Mouse (Mus musculus): ENCODE measurements around the gene Tarbp2. TPM values are rescaled to one million over a fixed set of nuclear protein-coding genes. Genes with fewer than 3 reads are reported as not detected.

Tarbp2 gene
- polyA plus RNA-seq, 1 experiment from 2014 or later = 132 TPM

DNA sequence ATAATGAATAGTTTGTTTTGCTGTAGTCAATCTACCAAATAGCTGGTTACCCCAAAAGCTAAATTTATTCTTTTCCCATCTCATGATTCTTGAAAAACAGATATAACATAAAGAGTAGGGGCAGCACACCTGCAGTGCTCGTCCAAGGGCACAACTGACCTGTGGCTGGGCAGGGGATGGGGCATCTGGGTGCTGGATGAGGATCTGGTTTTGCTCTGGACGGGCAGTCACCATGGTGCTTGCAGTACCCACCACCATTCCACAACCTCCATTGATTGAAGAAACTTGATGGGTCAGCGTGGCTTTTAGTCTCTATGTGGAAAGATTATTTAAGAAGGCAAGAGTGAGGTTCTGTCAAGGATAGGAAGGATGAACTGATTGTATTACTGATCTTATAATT lies 28.3 kb downstream of the Tarbp2 start:
- DNase-seq (ENCODE audit: low spot score) = no peak
- no peak overlapping the region for H3K27ac ChIP-seq
- H3K4me3 ChIP-seq = no peak overlapping the region
- no peaks in the 10 kb centered on the region for H3K4me1 ChIP-seq (replicated peaks)
- 90% methylated on average over 3 of the region's 3 CpGs for WGBS
- H3K27me3 ChIP-seq (ENCODE audit: insufficient read depth, poor library complexity, severe bottlenecking) = no peaks in the 10 kb centered on the region
- H3K9me3 ChIP-seq = no peaks in the 10 kb centered on the region
- H3K36me3 ChIP-seq = peaks cover 77% of the 10 kb centered on the region

DNA sequence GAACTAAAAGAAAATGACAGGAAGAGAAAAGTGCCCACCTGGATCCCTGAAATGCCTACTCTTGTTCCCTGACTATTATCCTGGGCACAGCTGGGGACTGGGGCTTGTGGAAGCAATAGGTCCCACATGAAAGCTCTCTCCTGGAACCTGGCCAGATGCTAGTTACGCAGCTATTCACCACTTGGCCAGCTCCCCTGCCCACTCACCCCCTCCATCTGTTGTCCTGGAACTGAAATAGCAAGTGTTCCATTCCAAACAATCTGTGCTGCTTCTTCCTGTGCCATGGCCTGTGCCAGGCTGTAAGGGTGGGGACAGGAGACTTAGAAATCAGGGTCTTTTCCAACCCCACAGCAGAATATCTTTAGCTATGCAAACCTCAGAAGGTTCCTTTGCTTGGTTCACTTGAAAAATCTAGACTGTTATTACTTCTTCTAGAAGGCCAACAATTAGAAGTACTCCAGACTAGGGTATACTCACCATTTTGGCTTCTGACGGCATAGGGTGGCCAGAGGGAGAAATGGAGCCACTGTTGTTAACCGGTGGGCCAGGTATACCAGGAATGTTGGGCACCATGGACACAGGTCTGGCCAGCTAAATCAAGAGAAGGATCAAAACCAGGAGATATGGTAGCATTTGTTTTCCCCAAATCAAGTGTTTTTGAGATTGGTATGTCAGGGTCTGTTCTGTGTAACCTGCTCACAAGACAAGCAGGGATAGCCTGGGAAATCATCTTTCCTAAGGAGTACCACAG lies 28.9 kb downstream of the Tarbp2 start:
- no peak for DNase-seq (ENCODE audit: low spot score)

DNA sequence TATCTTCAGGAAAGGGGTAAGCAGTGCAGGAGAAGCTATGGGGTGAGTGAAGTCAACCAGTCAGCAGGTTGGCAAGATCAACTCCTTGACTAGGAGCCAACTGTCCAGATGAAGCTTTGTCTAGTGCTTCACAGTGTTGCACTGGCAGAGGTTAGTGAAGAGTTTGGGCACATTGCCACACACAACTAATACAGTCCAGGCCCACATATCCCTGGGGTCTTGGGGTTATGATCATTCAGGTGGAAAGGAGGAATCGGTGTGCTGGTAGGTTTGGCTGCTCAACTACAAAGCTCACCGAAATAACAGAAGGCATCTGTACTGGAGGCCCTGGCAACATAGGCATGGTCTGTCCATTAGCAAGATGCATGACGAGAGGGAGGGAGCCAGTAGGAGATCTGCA lies 29.5 kb downstream of the Tarbp2 start:
- Histone ChIP-seq H3K36me3 (peaks cover 78% of the 10 kb centered on the region), H3K27ac (no peak overlapping the region), H3K9me3 (no peaks in the 10 kb centered on the region), H3K4me1 (replicated peaks) (no peaks in the 10 kb centered on the region), H3K27me3 (ENCODE audit: insufficient read depth, poor library complexity, severe bottlenecking) (no peaks in the 10 kb centered on the region), H3K4me3 (no peak overlapping the region)
- no peak for DNase-seq (ENCODE audit: low spot score)
- WGBS = 96% methylated on average over 3 of the region's 3 CpGs

More for the DNA sequence above, 28.9 kb downstream of the Tarbp2 start:
- Histone ChIP-seq H3K4me1 (replicated peaks) (no peaks in the 10 kb centered on the region), H3K4me3 (no peak overlapping the region), H3K36me3 (peaks cover 78% of the 10 kb centered on the region), H3K27ac (no peak overlapping the region), H3K9me3 (no peaks in the 10 kb centered on the region), H3K27me3 (ENCODE audit: insufficient read depth, poor library complexity, severe bottlenecking) (no peaks in the 10 kb centered on the region)
- WGBS = 92% methylated on average over 3 of the region's 3 CpGs

DNA sequence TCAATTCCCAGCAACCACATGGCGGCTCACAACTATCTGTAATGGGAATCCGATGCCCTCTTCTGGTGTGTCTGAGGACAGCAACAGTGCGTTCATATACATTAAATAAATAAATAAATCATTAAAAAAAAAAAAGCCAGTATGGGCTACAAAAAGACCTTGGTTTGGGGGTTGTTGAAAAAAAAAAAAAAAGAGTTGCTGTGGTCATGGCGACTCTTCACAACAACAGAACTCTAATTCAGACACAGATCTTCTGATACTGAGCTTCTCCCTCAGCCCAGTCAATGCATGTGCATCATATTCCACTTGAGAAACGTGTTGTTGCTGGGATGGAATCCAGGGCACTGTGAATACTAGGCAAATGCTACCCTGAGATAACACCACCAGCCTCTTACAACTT lies 34.6 kb downstream of the Tarbp2 start:
- DNase-seq (ENCODE audit: low spot score) = no peak
- H3K27me3 ChIP-seq (ENCODE audit: insufficient read depth, poor library complexity, severe bottlenecking) = no peaks in the 10 kb centered on the region
- 93% methylated on average over 5 of the region's 5 CpGs for WGBS
- H3K4me1 ChIP-seq (replicated peaks) = no peaks in the 10 kb centered on the region
- peaks cover 72% of the 10 kb centered on the region for H3K36me3 ChIP-seq
- H3K27ac ChIP-seq = no peak overlapping the region
- H3K9me3 ChIP-seq = no peaks in the 10 kb centered on the region
- no peak overlapping the region for H3K4me3 ChIP-seq

DNA sequence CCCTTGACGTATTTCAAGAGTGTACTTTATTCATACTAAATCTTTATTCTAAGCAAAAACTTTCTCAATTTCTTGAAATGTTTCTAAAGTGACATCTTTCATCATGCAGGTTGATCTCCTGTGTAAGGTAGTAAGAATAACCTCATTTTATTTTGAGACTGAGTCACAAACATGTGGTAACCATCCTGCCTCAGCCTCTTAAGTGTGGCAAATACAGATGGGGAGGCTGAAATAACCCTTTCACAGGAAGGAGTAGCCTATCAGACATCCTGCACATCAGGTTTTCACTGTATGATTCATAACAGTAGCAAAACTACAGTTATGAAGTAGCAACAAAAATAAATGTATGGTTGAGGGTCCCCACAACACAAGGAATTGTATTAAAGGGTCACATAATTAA lies 37.6 kb downstream of the Tarbp2 start:
- DNase-seq (ENCODE audit: low spot score) = no peak
- H3K27me3 ChIP-seq (ENCODE audit: insufficient read depth, poor library complexity, severe bottlenecking) = no peaks in the 10 kb centered on the region
- H3K4me1 ChIP-seq (replicated peaks) = no peaks in the 10 kb centered on the region
- WGBS = 94% methylated on average over 1 of the region's 1 CpGs
- peaks cover 63% of the 10 kb centered on the region for H3K36me3 ChIP-seq
- no peaks in the 10 kb centered on the region for H3K9me3 ChIP-seq
- H3K4me3 ChIP-seq = no peak overlapping the region
- no peak overlapping the region for H3K27ac ChIP-seq

DNA sequence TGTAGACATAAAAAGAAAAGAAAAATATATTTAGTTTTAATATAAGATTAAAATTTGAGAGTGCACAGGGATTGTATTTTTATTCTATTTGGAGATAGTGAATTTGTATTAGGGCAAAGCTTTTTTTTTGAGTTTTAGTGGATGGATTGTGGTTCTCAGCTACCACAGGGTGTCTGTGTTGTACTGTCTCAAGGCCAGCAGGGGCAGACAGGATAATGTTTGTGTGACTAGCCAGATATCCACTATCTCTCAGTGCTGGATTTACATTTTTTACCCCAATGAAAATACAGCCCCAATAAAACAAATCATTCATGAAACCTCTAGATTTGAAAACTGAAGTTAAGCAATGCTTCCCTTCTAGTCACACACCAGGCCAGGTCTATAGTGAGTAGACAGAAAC lies 39.6 kb downstream of the Tarbp2 start:
- no peaks in the 10 kb centered on the region for H3K9me3 ChIP-seq
- no peak for DNase-seq (ENCODE audit: low spot score)
- no peaks in the 10 kb centered on the region for H3K27me3 ChIP-seq (ENCODE audit: insufficient read depth, poor library complexity, severe bottlenecking)
- peaks cover 53% of the 10 kb centered on the region for H3K36me3 ChIP-seq
- H3K4me1 ChIP-seq (replicated peaks) = no peaks in the 10 kb centered on the region
- no peak overlapping the region for H3K27ac ChIP-seq
- no peak overlapping the region for H3K4me3 ChIP-seq

DNA sequence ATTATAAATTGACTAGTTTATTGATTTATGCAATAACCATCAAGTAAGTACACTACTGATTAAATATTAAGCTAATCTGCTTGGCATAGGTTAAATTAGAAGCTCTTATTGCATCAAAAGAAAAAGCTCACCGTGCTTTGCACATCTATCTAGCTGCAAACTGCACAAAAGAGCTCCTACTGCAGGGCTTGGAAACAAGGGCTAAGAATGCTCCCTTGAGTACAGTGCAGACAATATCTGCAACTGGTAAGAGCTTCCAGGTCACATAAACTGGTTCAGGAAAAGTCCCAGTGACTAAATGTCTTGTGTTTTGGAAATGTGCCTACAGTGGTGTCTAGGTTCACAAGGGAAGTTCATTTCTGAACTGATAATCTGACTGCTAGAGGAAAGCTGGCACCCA lies 44.5 kb downstream of the Tarbp2 start:
- no peaks in the 10 kb centered on the region for H3K9me3 ChIP-seq

DNA sequence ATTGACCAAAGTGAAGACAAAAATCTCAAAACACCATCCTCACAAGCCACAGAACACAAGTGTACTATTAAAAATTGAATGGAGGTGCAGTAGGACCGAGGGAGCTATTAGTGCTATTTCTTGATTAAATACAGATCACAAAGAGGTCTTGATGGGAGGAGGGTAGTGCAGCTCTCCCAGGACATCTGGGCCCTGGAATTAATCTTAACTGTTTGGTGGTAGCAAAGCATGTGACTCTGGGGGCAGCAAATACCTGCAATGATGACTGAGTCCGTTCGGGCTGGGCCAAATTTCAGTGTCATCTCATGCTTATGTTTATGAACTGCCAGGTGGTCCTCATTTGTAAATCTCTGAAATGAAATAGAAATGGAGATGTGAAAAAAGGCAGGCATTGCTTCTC lies 45.1 kb downstream of the Tarbp2 start:
- H3K27ac ChIP-seq = no peak overlapping the region
- peaks cover 22% of the 10 kb centered on the region for H3K36me3 ChIP-seq
- H3K27me3 ChIP-seq (ENCODE audit: insufficient read depth, poor library complexity, severe bottlenecking) = no peaks in the 10 kb centered on the region
- H3K4me1 ChIP-seq (replicated peaks) = no peaks in the 10 kb centered on the region
- WGBS = 93% methylated on average over 3 of the region's 3 CpGs
- DNase-seq (ENCODE audit: low spot score) = no peak
- H3K4me3 ChIP-seq = no peak overlapping the region
- H3K9me3 ChIP-seq = no peaks in the 10 kb centered on the region

More for the DNA sequence above, 44.5 kb downstream of the Tarbp2 start:
- Histone ChIP-seq H3K27ac (no peak overlapping the region), H3K27me3 (ENCODE audit: insufficient read depth, poor library complexity, severe bottlenecking) (no peaks in the 10 kb centered on the region), H3K36me3 (peaks cover 22% of the 10 kb centered on the region), H3K4me3 (no peak overlapping the region), H3K4me1 (replicated peaks) (no peaks in the 10 kb centered on the region)
- 98% methylated on average over 1 of the region's 1 CpGs for WGBS
- no peak for DNase-seq (ENCODE audit: low spot score)

DNA sequence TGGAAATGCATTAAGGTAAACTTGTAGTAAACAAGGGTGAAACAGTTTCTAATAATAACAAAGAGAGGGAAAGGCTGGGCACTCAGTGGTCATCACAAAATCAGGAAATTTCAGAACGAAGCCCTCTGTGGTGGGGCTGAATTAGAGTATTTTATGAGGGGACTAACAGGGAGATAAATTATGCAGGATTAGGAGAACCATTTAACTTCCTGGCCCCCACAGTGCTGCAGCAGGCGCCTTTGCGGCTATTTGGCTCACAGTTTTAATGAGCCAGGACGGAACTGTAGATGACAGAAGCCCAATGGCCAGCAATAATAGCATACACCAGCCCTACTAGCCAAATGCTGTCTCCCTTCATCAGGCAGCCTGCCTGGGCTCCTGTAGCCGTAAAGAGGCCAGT lies 45.7 kb downstream of the Tarbp2 start:
- Histone ChIP-seq H3K27me3 (ENCODE audit: insufficient read depth, poor library complexity, severe bottlenecking) (no peaks in the 10 kb centered on the region), H3K9me3 (no peaks in the 10 kb centered on the region), H3K4me1 (replicated peaks) (no peaks in the 10 kb centered on the region), H3K27ac (no peak overlapping the region), H3K4me3 (no peak overlapping the region), H3K36me3 (peaks cover 22% of the 10 kb centered on the region)
- no peak for DNase-seq (ENCODE audit: low spot score)
- WGBS = 88% methylated on average over 5 of the region's 5 CpGs

DNA sequence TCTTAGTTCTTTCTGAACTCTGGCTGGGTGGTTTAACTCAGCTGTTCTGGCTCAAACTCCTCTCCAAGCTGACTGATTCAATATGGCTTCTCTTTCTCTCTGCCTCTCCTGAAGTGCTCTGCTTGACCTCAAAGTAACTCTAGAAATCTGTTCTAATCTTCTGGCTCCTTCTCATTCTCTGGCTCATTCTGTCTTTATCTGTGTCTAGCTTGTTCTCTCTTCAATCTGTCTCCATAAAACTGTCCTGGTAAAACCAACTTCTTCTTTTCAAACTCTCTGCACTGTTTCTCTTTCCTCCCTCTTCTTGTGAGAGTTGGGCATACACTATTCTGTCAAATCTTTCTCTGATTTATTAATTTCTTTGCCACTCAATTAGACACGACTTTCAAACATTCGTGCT lies 49.9 kb downstream of the Tarbp2 start:
- Histone ChIP-seq H3K27me3 (ENCODE audit: insufficient read depth, poor library complexity, severe bottlenecking) (no peaks in the 10 kb centered on the region), H3K9me3 (no peaks in the 10 kb centered on the region), H3K4me3 (no peak overlapping the region), H3K36me3 (0 out of 2 replicates have a peak, but pooled peaks cover 5% of the 10 kb centered on the region), H3K4me1 (replicated peaks) (no peaks in the 10 kb centered on the region), H3K27ac (no peak overlapping the region)
- WGBS = 86% methylated on average over 2 of the region's 2 CpGs
- no peak for DNase-seq (ENCODE audit: low spot score)

DNA sequence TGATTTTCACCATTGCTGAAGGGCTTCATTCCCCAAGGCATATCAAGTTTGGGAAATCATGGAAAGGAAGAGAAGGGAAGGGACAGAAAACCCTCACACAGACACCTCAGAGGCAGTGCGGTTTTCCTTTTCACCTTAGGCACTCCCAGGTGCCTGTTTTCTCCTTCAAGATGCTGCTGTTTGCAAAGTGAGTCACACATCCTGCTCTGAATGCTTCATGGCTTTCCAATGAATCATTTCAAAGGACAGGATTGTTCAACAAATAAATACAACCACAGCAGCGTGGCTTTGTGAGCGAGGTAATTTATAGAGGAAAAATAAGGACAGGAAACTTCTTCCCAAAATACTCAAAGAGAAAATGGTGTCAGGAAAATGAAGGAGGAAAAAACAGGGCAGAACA lies 54.1 kb downstream of the Tarbp2 start:
- Histone ChIP-seq H3K9me3 (no peaks in the 10 kb centered on the region), H3K4me3 (no peak overlapping the region), H3K4me1 (replicated peaks) (peaks cover 3% of the 10 kb centered on the region; the same call in 1 of the 2 replicates), H3K27me3 (ENCODE audit: insufficient read depth, poor library complexity, severe bottlenecking) (no peaks in the 10 kb centered on the region), H3K27ac (no peak overlapping the region), H3K36me3 (no peaks in the 10 kb centered on the region)
- no peak for DNase-seq (ENCODE audit: low spot score)
- 80% methylated on average over 3 of the region's 3 CpGs for WGBS

Data from hindbrain, embryonic 10.5 days (tissue).